Mouse (Mus musculus) small intestine, adult 2 months (tissue): ENCODE measurements around the gene Nbea. TPM values are rescaled to one million over a fixed set of nuclear protein-coding genes. Genes with fewer than 3 reads are reported as not detected.

Source experiments
- H3K27ac ChIP-seq: fragments of 200-500 bp; 2 replicates; pipeline ENCODE4 v1.5.1; 2012; ENCODE audit warnings: low read depth, low read length, control low read depth, inconsistent platforms; ENCODE audit not compliant: insufficient read depth
- H3K27me3 ChIP-seq: fragments of 200-500 bp; 2 replicates; pipeline ENCODE4 v1.6.1; 2012; ENCODE audit warnings: mild to moderate bottlenecking, moderate library complexity, low read length, inconsistent platforms; ENCODE audit not compliant: control insufficient read depth, insufficient read depth
- H3K36me3 ChIP-seq: fragments of 200-500 bp; 2 replicates; pipeline ENCODE4 v1.6.1; 2012; ENCODE audit warnings: mild to moderate bottlenecking, low read length, control low read depth, inconsistent platforms; ENCODE audit not compliant: control insufficient read depth, insufficient read depth
- H3K4me1 ChIP-seq: fragments of 200-500 bp; 2 replicates; pipeline ENCODE4 v1.6.1; 2012; ENCODE audit warnings: low read length, inconsistent platforms, mixed read lengths; ENCODE audit not compliant: control insufficient read depth, insufficient read depth, insufficient read length
- H3K4me3 ChIP-seq: fragments of 200-500 bp; 2 replicates; pipeline ENCODE4 v1.5.1; 2012; ENCODE audit warnings: low read depth, mild to moderate bottlenecking, control low read depth, inconsistent platforms, low read length, moderate library complexity
- CTCF ChIP-seq: fragments of 200-500 bp; IDR thresholded peaks from 2 replicates; pipeline ENCODE4 v1.5.1; 2012; ENCODE audit warnings: low read depth, mild to moderate bottlenecking, control low read depth, inconsistent platforms, low read length, moderate library complexity, mixed read lengths; ENCODE audit not compliant: insufficient replicate concordance, insufficient read length; ENCODE audit errors: extremely low read depth
- POLR2A ChIP-seq: fragments of 200-500 bp; IDR thresholded peaks from 2 replicates; pipeline ENCODE4 v1.6.1; 2012; ENCODE audit warnings: low read depth, mild to moderate bottlenecking, control low read depth, inconsistent platforms, low read length, moderate library complexity
- WGBS: fragments of 180-500 bp; shearing (Covaris S2); methylation state at CpG from one replicate; pipeline ENCODE4 v1.1.7; 2018; 5-methylcytosine and 5-hydroxymethylcytosine counted together
- polyA plus RNA-seq: library from polyadenylated mRNA; depleted of rRNA; stranded (reverse); fragments of >200 nt; gene quantifications from 2 replicates; pipeline ENCODE4 v1.2.3, GENCODE M21; 2012

Gene Nbea
- polyA plus RNA-seq, 1 experiment: 2.4 TPM

DNA sequence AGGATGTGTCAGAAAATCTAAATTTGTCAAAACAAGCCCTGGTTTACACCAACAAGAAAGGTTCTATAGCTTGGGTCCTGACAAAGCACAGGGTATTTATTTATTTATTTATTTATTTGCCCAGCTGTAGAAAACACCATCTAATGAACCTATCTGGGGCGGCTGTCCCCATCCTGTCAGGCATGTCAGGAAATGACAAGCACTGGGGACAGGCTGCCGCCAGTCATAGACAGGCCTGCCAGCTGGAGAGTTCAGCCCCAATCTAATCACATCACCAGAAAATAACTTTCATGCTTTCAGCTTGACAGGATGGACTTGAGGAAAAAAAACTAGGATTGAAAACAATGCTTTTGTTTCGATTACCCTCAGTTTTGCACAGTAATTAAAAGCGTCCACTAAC is 440.8 kb downstream of the Nbea start:
- H3K27ac ChIP-seq: no peak overlapping the region
- 90% methylated on average over 4 of the region's 4 CpGs for WGBS
- H3K4me1 ChIP-seq: no peaks in the 10 kb centered on the region
- TF ChIP-seq POLR2A (no peak), CTCF (no peak)
- H3K27me3 ChIP-seq: no peaks in the 10 kb centered on the region
- no peaks in the 10 kb centered on the region for H3K36me3 ChIP-seq
- H3K4me3 ChIP-seq: no peak overlapping the region

GRCm38 (mm10) chr3:55742218-55742617 is 441.3 kb downstream of the Nbea start:
- Histone ChIP-seq H3K4me1 (no peaks in the 10 kb centered on the region), H3K27ac (no peak overlapping the region), H3K27me3 (no peaks in the 10 kb centered on the region), H3K4me3 (no peak overlapping the region), H3K36me3 (no peaks in the 10 kb centered on the region)
- TF ChIP-seq POLR2A: no peak
- no peak for TF ChIP-seq CTCF
- 86% methylated on average over 5 of the region's 5 CpGs for WGBS

GRCm38 (mm10) chr3:55741428-55741827 is 442.1 kb downstream of the Nbea start:
- no peak overlapping the region for H3K27ac ChIP-seq
- H3K4me1 ChIP-seq: no peaks in the 10 kb centered on the region
- H3K36me3 ChIP-seq: no peaks in the 10 kb centered on the region
- WGBS: 85% methylated on average over 6 of the region's 6 CpGs
- no peaks in the 10 kb centered on the region for H3K27me3 ChIP-seq
- H3K4me3 ChIP-seq: no peak overlapping the region
- no peak for TF ChIP-seq POLR2A
- no peak for TF ChIP-seq CTCF

DNA sequence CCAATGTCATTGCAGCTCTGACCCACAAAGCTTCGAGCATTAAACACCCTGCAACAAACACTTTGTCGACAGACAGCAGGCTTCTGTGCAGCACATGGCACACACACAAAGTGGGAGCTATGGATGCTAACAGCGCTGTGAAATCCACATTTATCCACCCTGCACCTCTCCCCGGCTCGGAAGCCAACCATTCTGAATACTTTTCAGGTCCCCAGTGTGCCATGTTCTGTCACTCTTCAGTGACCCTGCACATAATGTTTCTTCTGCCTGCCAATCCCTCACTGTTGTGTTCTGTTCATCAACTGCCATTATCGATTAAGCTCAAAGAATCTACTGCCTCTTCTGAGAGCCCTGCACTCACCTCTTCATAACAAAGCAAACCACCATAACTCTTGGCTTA is 449.8 kb downstream of the Nbea start:
- no peak overlapping the region for H3K27ac ChIP-seq
- no peak overlapping the region for H3K4me3 ChIP-seq
- no peaks in the 10 kb centered on the region for H3K36me3 ChIP-seq
- WGBS: 91% methylated on average over 6 of the region's 6 CpGs
- no peak for TF ChIP-seq POLR2A
- H3K27me3 ChIP-seq: no peaks in the 10 kb centered on the region
- no peaks in the 10 kb centered on the region for H3K4me1 ChIP-seq

- Histone ChIP-seq H3K4me3 (no peak overlapping the region), H3K27me3 (no peaks in the 10 kb centered on the region)
- 76% methylated on average over 5 of the region's 5 CpGs for WGBS
Measured at GRCm38 (mm10) chr3:55730549-55730948, 453.0 kb downstream of the Nbea start.

DNA sequence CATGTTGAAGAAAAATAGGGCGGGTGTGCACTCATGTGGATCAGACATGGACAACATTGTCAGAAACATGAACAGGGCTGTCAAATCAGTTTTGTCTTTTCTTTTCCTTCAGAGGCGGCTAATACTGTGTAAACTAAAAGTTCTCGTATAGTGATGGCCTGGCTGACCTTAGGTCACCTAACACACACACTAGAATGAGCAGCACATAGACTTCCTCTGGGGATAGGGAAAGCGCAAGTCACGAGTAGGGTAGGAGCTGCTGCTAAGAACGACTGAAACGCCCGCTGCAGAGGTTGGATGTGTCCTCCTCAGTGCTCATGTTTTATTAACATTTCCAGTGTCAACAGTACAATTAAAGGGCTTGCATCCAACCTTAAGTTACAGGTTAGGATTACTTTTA is 453.4 kb downstream of the Nbea start:
- no peak overlapping the region for H3K27ac ChIP-seq
- no peaks in the 10 kb centered on the region for H3K36me3 ChIP-seq
- 66% methylated on average over 8 of the region's 8 CpGs for WGBS
- H3K4me3 ChIP-seq: no peak overlapping the region
- H3K4me1 ChIP-seq: no peaks in the 10 kb centered on the region
- H3K27me3 ChIP-seq: no peaks in the 10 kb centered on the region
- no peak for TF ChIP-seq POLR2A
- no peak for TF ChIP-seq CTCF

More at GRCm38 (mm10) chr3:55730549-55730948, 453.0 kb downstream of the Nbea start:
- H3K36me3 ChIP-seq: no peaks in the 10 kb centered on the region
- no peak overlapping the region for H3K27ac ChIP-seq
- TF ChIP-seq CTCF (no peak), POLR2A (no peak)
- no peaks in the 10 kb centered on the region for H3K4me1 ChIP-seq

DNA sequence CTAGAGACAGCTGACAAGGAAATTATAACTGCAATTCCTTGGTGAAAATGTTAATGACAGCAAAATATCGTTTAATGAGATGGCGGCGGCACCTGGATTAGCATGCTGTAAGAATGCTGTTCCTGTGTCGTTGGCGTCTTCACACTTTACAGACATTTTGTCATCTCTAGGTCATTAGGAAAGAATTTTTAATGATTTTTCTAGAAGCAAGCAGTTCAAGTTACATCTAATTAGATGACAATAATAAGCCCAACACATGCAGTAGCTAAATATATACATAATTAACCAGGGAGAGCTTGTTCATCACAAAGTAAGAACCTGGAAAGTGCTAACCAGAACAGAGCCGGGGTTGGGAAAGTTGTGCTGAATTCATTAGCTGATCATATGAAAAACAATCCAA is 469.2 kb downstream of the Nbea start:
- Histone ChIP-seq H3K36me3 (no peaks in the 10 kb centered on the region; the same call in 1 of the 2 replicates), H3K27me3 (no peaks in the 10 kb centered on the region), H3K4me1 (no peaks in the 10 kb centered on the region), H3K4me3 (no peak overlapping the region), H3K27ac (no peak overlapping the region)
- TF ChIP-seq POLR2A: no peak
- no peak for TF ChIP-seq CTCF
- WGBS: 95% methylated on average over 6 of the region's 6 CpGs

GRCm38 (mm10) chr3:55713856-55714255 is 469.6 kb downstream of the Nbea start:
- no peaks in the 10 kb centered on the region for H3K27me3 ChIP-seq
- no peaks in the 10 kb centered on the region for H3K4me1 ChIP-seq
- no peaks in the 10 kb centered on the region; the same call in 1 of the 2 replicates for H3K36me3 ChIP-seq
- 87% methylated on average over 3 of the region's 3 CpGs for WGBS
- H3K4me3 ChIP-seq: no peak overlapping the region
- TF ChIP-seq POLR2A: no peak
- no peak overlapping the region for H3K27ac ChIP-seq
